In the genomic region with DNA sequence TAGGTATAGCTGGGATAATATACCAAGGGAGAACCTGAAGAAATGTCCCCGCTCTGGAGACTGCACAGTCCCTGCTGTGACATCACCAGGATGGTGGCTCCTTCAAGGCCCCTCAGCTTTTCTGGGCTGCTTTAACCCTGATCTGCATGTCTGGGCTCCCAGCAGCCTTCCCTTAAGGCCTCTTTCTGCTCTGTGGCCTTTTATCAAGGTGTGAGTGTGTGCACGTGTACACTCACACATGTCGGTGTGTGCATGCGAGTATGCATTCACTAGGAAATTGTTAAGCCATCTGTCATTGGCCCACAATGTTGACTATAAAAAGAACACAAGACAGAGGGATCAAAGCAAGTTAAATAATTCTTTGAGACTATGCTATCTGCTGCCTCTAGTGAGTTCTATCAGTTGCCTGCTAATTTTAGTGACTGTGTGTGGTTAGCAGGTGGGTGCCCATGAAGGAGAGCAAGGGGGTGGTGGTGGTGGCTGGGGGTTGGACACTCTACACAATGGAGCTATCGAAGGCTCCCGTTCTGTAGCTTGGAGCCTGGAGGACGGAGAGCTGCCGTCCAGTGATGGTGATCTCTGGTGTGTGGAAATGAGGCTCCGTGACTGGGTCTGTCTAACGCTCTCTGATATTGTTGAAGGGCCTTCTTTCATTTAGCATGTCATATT, we compare ENCODE assay signal across 10 mouse cellular contexts. TPM values are rescaled to one million over a fixed set of nuclear protein-coding genes. Genes with fewer than 3 reads are reported as not detected.
A peak's percentile ranks its signal among the peaks of the same experiment; 100 is the strongest.
DNase-seq lines count a peak whose midpoint lies in the region; ATAC-seq and TF ChIP-seq lines count a peak whose summit lies in the region.
"Had no signal": no experiment of that assay in that cellular context is flagged by ENCODE, and none has a peak within 500 bp of the region (broad histone marks: within the 10 kb centered on the region; RNA-seq: fewer than 3 reads in every experiment).

No protein-coding gene starts in this region.

- TF ChIP-seq POLR2A in kidney, adult 2 months (IDR thresholded peaks at IDR 0.05; ENCODE audit: low read depth, low read length): no peak

- no peak for TF ChIP-seq CTCF in kidney, adult 2 months (conservative IDR thresholded peaks at IDR 0.05; ENCODE audit: insufficient read depth, insufficient read length, low read depth, low read length)
- no peak for TF ChIP-seq CTCF in stomach, postnatal 0 days (IDR thresholded peaks at IDR 0.05; ENCODE audit: low read depth)

- H3K4me2 ChIP-seq in stomach, postnatal 0 days (replicated peaks; ENCODE audit: low read depth): peak overlapping the region; percentile 89

- H3K4me3 ChIP-seq in kidney, adult 2 months (ENCODE audit: insufficient read depth, low read depth, low read length): peak overlapping the region; percentile 15
- peak overlapping the region; percentile 97 for H3K4me3 ChIP-seq in limb, embryonic 10.5 days
- H3K4me3 ChIP-seq in stomach, postnatal 0 days (ENCODE audit: low read depth, low read length): peak overlapping the region; percentile 66

- no peaks in the 10 kb centered on the region for H3K9me3 ChIP-seq in limb, embryonic 10.5 days (replicated peaks)
- no peaks in the 10 kb centered on the region for H3K9me3 ChIP-seq in stomach, postnatal 0 days (ENCODE audit: control insufficient read depth, low read length)

- peak overlapping the region; percentile 59 for H3K9ac ChIP-seq in stomach, postnatal 0 days (ENCODE audit: low read length)

- H3K27ac ChIP-seq in kidney, adult 2 months (ENCODE audit: insufficient read depth, low read depth, low read length): no peak overlapping the region
- peak overlapping the region; percentile 100 for H3K27ac ChIP-seq in limb, embryonic 10.5 days
- H3K27ac ChIP-seq in stomach, postnatal 0 days (replicated peaks): peak overlapping the region; percentile 69

- H3K27me3 ChIP-seq in kidney, adult 2 months (replicated peaks; ENCODE audit: control insufficient read depth, insufficient read depth, low read length): no peaks in the 10 kb centered on the region
- H3K27me3 ChIP-seq in limb, embryonic 10.5 days (ENCODE audit: low read depth, poor library complexity, severe bottlenecking): no peaks in the 10 kb centered on the region
- no peaks in the 10 kb centered on the region for H3K27me3 ChIP-seq in stomach, postnatal 0 days (ENCODE audit: control insufficient read depth, insufficient read depth, low read length)
- H3K27me3 ChIP-seq: Patski had no signal

- no peak for DNase-seq in kidney, adult 2 months
- DNase-seq in kidney, postnatal 14 days: no peak
- DNase-seq in thymus, postnatal 25 days: peak; percentile 37
- no peak for DNase-seq in thymus, postnatal 36 days
- DNase-seq in limb, embryonic 10.5 days (ENCODE audit: low spot score): no peak
- DNase-seq in stomach, postnatal 0 days (ENCODE audit: low spot score): peak; percentile 20
- no peak for DNase-seq in adrenal gland, postnatal 25 days
- DNase-seq: cerebellum, adult 11 months had no signal

- TF ChIP-seq EP300 in stomach, postnatal 0 days (optimal IDR thresholded peaks at IDR 0.05): no peak

- WGBS in kidney, adult 2 months: 74% methylated on average over 10 of the region's 10 CpGs
- WGBS in limb, embryonic 10.5 days: 79% methylated on average over 10 of the region's 10 CpGs
- WGBS in stomach, postnatal 0 days: 54% methylated on average over 10 of the region's 10 CpGs

- peaks cover 2% of the 10 kb centered on the region; the same call in 1 of the 2 replicates for H3K36me3 ChIP-seq in kidney, adult 2 months (ENCODE audit: control insufficient read depth, insufficient read depth, low read length)
- peaks cover 57% of the 10 kb centered on the region for H3K36me3 ChIP-seq in limb, embryonic 10.5 days
- peaks cover 6% of the 10 kb centered on the region for H3K36me3 ChIP-seq in stomach, postnatal 0 days (ENCODE audit: control insufficient read depth, insufficient read depth, low read length)

- ATAC-seq in stomach, postnatal 0 days (ENCODE audit: low FRiP score, low TSS enrichment): no peak
- ATAC-seq in megakaryocyte-erythroid progenitor cell, adult 5-6 weeks (replicated peaks; ENCODE audit: low FRiP score, low TSS enrichment, poor library complexity, severe bottlenecking): no peak
- ATAC-seq: Patski had no signal

- peaks cover 15% of the 10 kb centered on the region; the same call in 1 of the 2 replicates for H3K4me1 ChIP-seq in kidney, adult 2 months (ENCODE audit: control insufficient read depth, insufficient read depth, low read length)
- peaks cover 56% of the 10 kb centered on the region for H3K4me1 ChIP-seq in limb, embryonic 10.5 days
- H3K4me1 ChIP-seq in stomach, postnatal 0 days (replicated peaks; ENCODE audit: control insufficient read depth, insufficient read depth): peaks cover 6% of the 10 kb centered on the region; the same call in 1 of the 2 replicates

RNA-seq across cellular contexts. Expression of a gene that starts 2.9 kb away (rescaled TPM):
- 33.8 and 38.8 TPM in 2 replicates for polyA plus RNA-seq in kidney, adult 2 months (2012; rRNA removed)
- 110 and 119 TPM in 2 replicates for polyA plus RNA-seq in limb, embryonic 10.5 days (2016; fragmentation: Nextera tagmentation; extraction: Ambion mirVana)
- polyA plus RNA-seq in stomach, postnatal 0 days (2015; fragmentation: Nextera tagmentation; extraction: Ambion mirVana): 35.1 and 38.1 TPM in 2 replicates
- total RNA-seq in megakaryocyte-erythroid progenitor cell, adult 5-6 weeks (2014; fragmentation: Nextera tagmentation): 9.0 and 9.3 TPM in 2 replicates
- total RNA-seq in megakaryocyte-erythroid progenitor cell, adult 5-6 weeks (2017): 6.4 and 7.8 TPM in 2 replicates
- total RNA-seq in adrenal gland, postnatal 25 days (2021): 52.2 and 56.2 TPM in 2 replicates

Comparison
In these comparisons a context has a peak if more than half of its experiments do, and no peak if none do; other contexts are left out.
1. DNase-seq: peak in thymus, postnatal 25 days (single experiment) and stomach, postnatal 0 days (single experiment); none in kidney, adult 2 months (single experiment), kidney, postnatal 14 days (single experiment), thymus, postnatal 36 days (0 of 2), limb, embryonic 10.5 days (single experiment) and adrenal gland, postnatal 25 days (single experiment).
2. H3K4me3 ChIP-seq: peak in every context shown above with its lines; median percentile 97 in limb, embryonic 10.5 days; 66 in stomach, postnatal 0 days; 15 in kidney, adult 2 months.